Mouse (Mus musculus) frontal cortex, postnatal 14 days (tissue): Measurements from ENCODE around the gene Vps13c.

Experiments
- DNase-seq, 2 experiments: peaks; one replicate each; pipeline ENCODE4 v3.0.0; 2022; ENCODE audit warnings: low spot score in 2 of 2

The Vps13c gene

GRCm38 (mm10) chr9:68020776-68021365, 180.7 kb downstream of the Vps13c start:
- no peak for DNase-seq

DNA sequence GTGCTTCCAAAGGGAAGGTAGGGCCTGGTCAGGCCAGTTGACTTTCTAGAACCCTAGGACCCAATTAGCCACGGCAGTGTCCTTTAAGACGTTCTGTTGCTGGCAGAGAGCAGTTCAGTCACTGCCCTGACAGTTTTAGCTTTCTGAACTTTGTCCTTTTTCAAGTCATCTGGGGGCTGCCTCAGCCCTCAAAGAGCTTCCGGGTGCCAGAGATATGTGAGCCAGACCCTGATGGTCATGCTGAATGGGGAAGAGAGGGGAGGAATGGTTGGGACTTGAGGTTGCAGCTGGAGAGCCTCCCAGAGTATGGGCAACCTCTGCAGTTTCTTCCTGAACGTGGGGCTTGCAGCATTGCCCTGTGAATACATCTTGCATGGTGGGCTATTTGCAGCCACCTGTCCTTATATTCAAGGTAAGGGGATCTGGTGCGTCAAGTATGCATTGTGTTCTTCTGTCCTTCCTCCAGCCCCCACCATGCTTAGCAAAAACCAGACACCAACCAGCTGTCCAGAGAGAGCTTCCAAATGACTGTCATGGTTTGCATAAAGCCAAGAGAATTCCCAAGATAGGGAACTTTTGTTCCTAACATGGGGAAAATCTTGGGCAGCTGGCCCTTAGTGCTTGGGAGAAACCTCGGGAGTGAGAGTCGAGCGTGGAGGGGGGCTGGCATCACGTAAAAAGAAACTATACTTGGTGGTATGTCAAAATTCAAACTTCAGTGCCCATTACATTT, 182.3 kb downstream of the Vps13c start:
- DNase-seq: no peak

DNA sequence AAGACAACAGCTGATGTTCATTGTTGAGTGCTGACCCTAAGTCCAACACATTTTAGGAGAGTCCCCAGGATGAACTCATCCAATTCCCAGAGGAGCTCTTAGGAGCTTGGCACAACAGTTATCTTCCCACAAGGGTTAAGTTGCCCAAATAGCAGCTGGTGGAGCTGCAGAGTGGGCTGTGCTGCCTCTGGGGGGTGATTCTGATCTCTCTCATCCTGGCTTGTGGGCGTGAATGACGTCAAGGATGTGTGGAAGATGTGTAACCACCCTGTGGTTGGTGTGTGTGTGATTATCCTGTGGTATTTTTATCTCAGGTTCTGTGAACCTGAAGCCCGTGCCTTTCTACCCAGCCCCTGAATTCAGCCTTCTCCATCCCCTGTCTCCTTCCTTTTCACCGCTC, 188.4 kb downstream of the Vps13c start:
- DNase-seq: no peak

- no peak for DNase-seq
Observed at GRCm38 (mm10) chr9:68033771-68034170, 193.6 kb downstream of the Vps13c start.
